Mouse (Mus musculus): ENCODE results near the gene Tssk1.

DNA sequence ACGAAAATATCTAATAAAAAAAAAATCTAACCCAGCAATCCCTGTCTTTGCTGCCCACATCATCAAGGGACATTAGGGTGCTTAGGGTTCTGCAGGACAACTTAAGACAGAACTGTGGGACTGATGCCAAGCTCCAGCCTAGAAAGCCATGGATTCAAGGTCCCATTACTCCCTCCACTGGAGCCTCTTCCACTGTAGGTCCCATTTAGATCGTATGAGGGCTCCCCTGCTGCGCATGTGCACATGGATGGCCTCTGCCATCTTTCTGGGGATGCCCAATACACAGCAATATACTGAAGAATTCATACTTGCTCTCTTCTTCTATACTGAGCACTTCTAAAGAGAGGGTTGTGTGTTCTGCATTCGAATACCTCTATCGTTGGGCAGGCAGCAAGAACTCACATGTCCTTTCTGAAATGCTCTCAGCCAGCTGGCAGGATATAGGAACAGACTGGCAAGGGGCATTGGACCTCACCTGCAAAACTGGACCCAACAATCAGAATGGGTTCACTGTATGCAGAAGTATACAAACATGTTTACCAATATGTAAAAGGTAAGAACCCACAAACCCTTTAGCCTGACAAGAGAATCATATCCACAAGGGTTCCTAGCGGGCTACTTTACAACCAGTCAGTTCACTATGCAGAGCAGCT lies 4.2 kb upstream of the Tssk1 start:
- TF ChIP-seq CTCF (IDR thresholded peaks at IDR 0.05; ENCODE audit: control insufficient read depth, insufficient read depth, low read length), result no peak
- TF ChIP-seq POLR2A (IDR thresholded peaks at IDR 0.05; ENCODE audit: borderline replicate concordance, control insufficient read depth, low read depth, low read length), result no peak

Data from bone marrow, adult 2 months (tissue).